Mouse (Mus musculus) stomach, postnatal 0 days (tissue): ENCODE measurements around the gene Rad18. TPM values are rescaled to one million over a fixed set of nuclear protein-coding genes. Genes with fewer than 3 reads are reported as not detected.

Source experiments
- ATAC-seq: fragments of 200-750 bp; cut with Nextera tagmentation; 2 replicates; pipeline ENCODE4 v1.8.0; 2017; ENCODE audit not compliant: low FRiP score, low TSS enrichment
- DNase-seq: peaks from one replicate; pipeline ENCODE4 v3.0.0-alpha.2; 2016; ENCODE audit warnings: low spot score
- H3K27ac ChIP-seq: fragments of 300-500 bp; sonication (generic); replicated peaks from 2 replicates; pipeline ENCODE4 v1.5.1; 2014; ENCODE audit warnings: mild to moderate bottlenecking, control low read depth
- H3K27me3 ChIP-seq: fragments of 300-500 bp; sonication (generic); 2 replicates; pipeline ENCODE4 v1.6.1; 2014; ENCODE audit warnings: low read length; ENCODE audit not compliant: control insufficient read depth, insufficient read depth
- H3K36me3 ChIP-seq: fragments of 300-500 bp; sonication (generic); 2 replicates; pipeline ENCODE4 v1.6.1; 2014; ENCODE audit warnings: low read length, mixed read lengths; ENCODE audit not compliant: control insufficient read depth, insufficient read depth
- H3K4me1 ChIP-seq: fragments of 300-500 bp; sonication (generic); replicated peaks from 2 replicates; pipeline ENCODE4 v1.6.1; 2014; ENCODE audit warnings: antibody characterized with exemption; ENCODE audit not compliant: control insufficient read depth, insufficient read depth
- H3K4me2 ChIP-seq: fragments of 300-500 bp; sonication (generic); replicated peaks from 2 replicates; pipeline ENCODE4 v1.6.1; 2014; ENCODE audit warnings: low read depth, mild to moderate bottlenecking, control low read depth, moderate library complexity
- H3K4me3 ChIP-seq: fragments of 300-500 bp; sonication (generic); 2 replicates; pipeline ENCODE4 v1.5.1; 2014; ENCODE audit warnings: low read depth, low read length, control low read depth
- H3K9ac ChIP-seq: fragments of 300-500 bp; sonication (generic); 2 replicates; pipeline ENCODE4 v1.6.1; 2014; ENCODE audit warnings: mild to moderate bottlenecking, low read length, control low read depth, mixed read lengths
- H3K9me3 ChIP-seq: fragments of 300-500 bp; sonication (generic); 2 replicates; pipeline ENCODE4 v1.6.1; 2016; ENCODE audit warnings: low read length; ENCODE audit not compliant: control insufficient read depth
- CTCF ChIP-seq: IDR thresholded peaks from 2 replicates; pipeline ENCODE4 v1.5.1; 2016; ENCODE audit warnings: antibody characterized with exemption, low read depth, mild to moderate bottlenecking, moderate library complexity
- EP300 ChIP-seq: optimal IDR thresholded peaks from 2 replicates; pipeline ENCODE3; 2016; ENCODE audit warnings: antibody characterized with exemption
- WGBS: fragments of 180-500 bp; shearing (Covaris S2); extraction: QIAGEN DNeasy Blood & Tissue Kit; methylation state at CpG from one replicate; pipeline ENCODE4 v1.1.7; 2014; 5-methylcytosine and 5-hydroxymethylcytosine counted together
- polyA plus RNA-seq: library from polyadenylated mRNA; unstranded; fragments of >200 nt; fragmentation: Nextera tagmentation; extraction: Ambion mirVana; gene quantifications from 2 replicates; pipeline ENCODE4 v1.2.1, GENCODE M21; 2015

The Rad18 gene
- 10.1 and 12.9 TPM in 2 replicates for polyA plus RNA-seq

GRCm38 (mm10) chr6:112696056-112696950 lies at the start of gene Rad18:
TSS of gene Rad18 (minus strand) at chr6:112696686.
- no peaks in the 10 kb centered on the region for H3K9me3 ChIP-seq
- no peaks in the 10 kb centered on the region for H3K4me1 ChIP-seq
- H3K27me3 ChIP-seq: no peaks in the 10 kb centered on the region
- peak; percentile 88 for DNase-seq
- H3K27ac ChIP-seq: peak within 1 kb of the TSS; percentile 59
- TF ChIP-seq EP300: no peak
- no peak for TF ChIP-seq CTCF
- H3K9ac ChIP-seq: peak within 1 kb of the TSS; percentile 72
- ATAC-seq: peak; percentile 92
- peak within 1 kb of the TSS; percentile 74 for H3K4me2 ChIP-seq
- peak within 1 kb of the TSS; percentile 73 for H3K4me3 ChIP-seq
- no peaks in the 10 kb centered on the region for H3K36me3 ChIP-seq
- under 1% methylated on average over 77 of the region's 77 CpGs for WGBS

GRCm38 (mm10) chr6:112742297-112742696 lies 45.8 kb upstream of the Rad18 start:
- DNase-seq: no peak
- Histone ChIP-seq H3K9me3 (no peaks in the 10 kb centered on the region), H3K4me2 (no peak overlapping the region), H3K9ac (no peak overlapping the region), H3K36me3 (0 out of 2 replicates have a peak, but pooled peaks cover 2% of the 10 kb centered on the region), H3K27ac (no peak overlapping the region), H3K4me3 (no peak overlapping the region), H3K4me1 (no peaks in the 10 kb centered on the region), H3K27me3 (no peaks in the 10 kb centered on the region)
- 79% methylated on average over 2 of the region's 2 CpGs for WGBS
- peak; percentile 58 for TF ChIP-seq CTCF
- TF ChIP-seq EP300: no peak
- ATAC-seq: no peak

- Histone ChIP-seq H3K27me3 (no peaks in the 10 kb centered on the region), H3K4me2 (no peak overlapping the region), H3K9me3 (no peaks in the 10 kb centered on the region), H3K36me3 (0 out of 2 replicates have a peak, but pooled peaks cover 2% of the 10 kb centered on the region), H3K27ac (no peak overlapping the region), H3K4me1 (no peaks in the 10 kb centered on the region), H3K9ac (no peak overlapping the region), H3K4me3 (no peak overlapping the region)
- ATAC-seq (no peak), DNase-seq (no peak)
- TF ChIP-seq EP300: no peak
- 81% methylated on average over 5 of the region's 5 CpGs for WGBS
Measured at GRCm38 (mm10) chr6:112741766-112742165, 45.3 kb upstream of the Rad18 start.

- no peak for ATAC-seq
- H3K4me2 ChIP-seq: no peak overlapping the region
- TF ChIP-seq EP300: no peak
- no peak for TF ChIP-seq CTCF
- no peak overlapping the region for H3K9ac ChIP-seq
- no peaks in the 10 kb centered on the region for H3K4me1 ChIP-seq
- H3K27me3 ChIP-seq: no peaks in the 10 kb centered on the region
- H3K36me3 ChIP-seq: peaks cover 5% of the 10 kb centered on the region; the same call in 1 of the 2 replicates
- 92% methylated on average over 3 of the region's 3 CpGs for WGBS
- no peaks in the 10 kb centered on the region for H3K9me3 ChIP-seq
- no peak overlapping the region for H3K27ac ChIP-seq
- no peak for DNase-seq
- no peak overlapping the region for H3K4me3 ChIP-seq
Measured at GRCm38 (mm10) chr6:112739635-112740034, 43.1 kb upstream of the Rad18 start.

- DNase-seq (no peak), ATAC-seq (0 out of 2 replicates have a peak, but pooled peaks have one; percentile 12)
- Histone ChIP-seq H3K9ac (no peak overlapping the region), H3K9me3 (no peaks in the 10 kb centered on the region), H3K27me3 (no peaks in the 10 kb centered on the region), H3K4me1 (no peaks in the 10 kb centered on the region), H3K4me2 (no peak overlapping the region), H3K27ac (no peak overlapping the region), H3K36me3 (peaks cover 5% of the 10 kb centered on the region; the same call in 1 of the 2 replicates), H3K4me3 (no peak overlapping the region)
- 89% methylated on average over 6 of the region's 6 CpGs for WGBS
- no peak for TF ChIP-seq CTCF
- TF ChIP-seq EP300: no peak
Measured at GRCm38 (mm10) chr6:112738924-112739323, 42.4 kb upstream of the Rad18 start.

GRCm38 (mm10) chr6:112736471-112736870 lies 40.0 kb upstream of the Rad18 start:
- Histone ChIP-seq H3K4me2 (no peak overlapping the region), H3K4me1 (no peaks in the 10 kb centered on the region), H3K27ac (no peak overlapping the region), H3K27me3 (no peaks in the 10 kb centered on the region), H3K9me3 (no peaks in the 10 kb centered on the region), H3K4me3 (no peak overlapping the region), H3K9ac (no peak overlapping the region), H3K36me3 (peaks cover 5% of the 10 kb centered on the region; the same call in 1 of the 2 replicates)
- TF ChIP-seq CTCF (no peak), EP300 (no peak)
- DNase-seq (no peak), ATAC-seq (no peak)
- 74% methylated on average over 3 of the region's 3 CpGs for WGBS
